Mouse (Mus musculus) myocyte (in vitro differentiated cells): Measurements from ENCODE around the gene Ncoa1. TPM values are rescaled to one million over a fixed set of nuclear protein-coding genes. Genes with fewer than 3 reads are reported as not detected.

ENCODE experiments used
- H3K27me3 ChIP-seq: one replicate; pipeline ENCODE4 v1.6.1; 2011; ENCODE audit not compliant: control insufficient read depth, insufficient read depth, insufficient read length
- H3K36me3 ChIP-seq: one replicate; pipeline ENCODE4 v1.6.1; 2011; ENCODE audit not compliant: control insufficient read depth, insufficient read depth
- H3K4me2 ChIP-seq: one replicate; pipeline ENCODE4 v1.6.1; 2011; ENCODE audit warnings: low read depth, control low read depth
- H3K4me3 ChIP-seq: one replicate; pipeline ENCODE4 v1.5.1; 2011; ENCODE audit warnings: mild to moderate bottlenecking, control low read depth, moderate library complexity
- H3K79me2 ChIP-seq: one replicate; pipeline ENCODE4 v1.6.1; 2011; ENCODE audit not compliant: control insufficient read depth, insufficient read depth
- H3ac ChIP-seq: one replicate; pipeline ENCODE4 v1.6.1; 2011; ENCODE audit not compliant: control insufficient read depth, insufficient read length
- CEBPB ChIP-seq: IDR thresholded peaks from 2 replicates; pipeline ENCODE4 v1.6.1; 2011; ENCODE audit warnings: mild to moderate bottlenecking, moderate library complexity; ENCODE audit not compliant: poor library complexity, insufficient read depth, severe bottlenecking
- E2F4 ChIP-seq: IDR thresholded peaks from one replicate; pipeline ENCODE4 v1.6.1; 2011; ENCODE audit warnings: mild to moderate bottlenecking, control low read depth, moderate library complexity; ENCODE audit not compliant: insufficient read depth
- MAX ChIP-seq: IDR thresholded peaks from one replicate; pipeline ENCODE4 v1.6.1; 2011; ENCODE audit warnings: low read depth, mild to moderate bottlenecking, control low read depth
- MYOD1 ChIP-seq, 3 experiments: IDR thresholded peaks; one replicate each; pipeline ENCODE4 v1.6.1; 2011; ENCODE audit warnings: control low read depth in 2 of 3, low read depth in 2 of 3, mild to moderate bottlenecking in 2 of 3, moderate library complexity in 1 of 3; ENCODE audit not compliant: insufficient read length in 2 of 3, control insufficient read depth in 1 of 3
- MYOG ChIP-seq, 3 experiments: IDR thresholded peaks; one replicate each; pipeline ENCODE4 v1.6.1; 2011; ENCODE audit warnings: control low read depth in 2 of 3, low read depth in 2 of 3, mild to moderate bottlenecking in 2 of 3; ENCODE audit not compliant: insufficient read length in 2 of 3, control insufficient read depth in 1 of 3, insufficient read depth in 1 of 3
- POLR2A ChIP-seq: IDR thresholded peaks from one replicate; pipeline ENCODE4 v1.6.1; 2011; ENCODE audit warnings: low read depth, mild to moderate bottlenecking, control low read depth, moderate library complexity; ENCODE audit not compliant: insufficient read length
- POLR2AphosphoS2 ChIP-seq: IDR thresholded peaks from one replicate; pipeline ENCODE4 v1.6.1; 2011; ENCODE audit warnings: low read depth, control low read depth; ENCODE audit not compliant: insufficient read length
- REST ChIP-seq: IDR thresholded peaks from one replicate; pipeline ENCODE4 v1.6.1; 2011; ENCODE audit warnings: mild to moderate bottlenecking, control low read depth, moderate library complexity; ENCODE audit not compliant: insufficient read depth, insufficient read length
- SRF ChIP-seq: IDR thresholded peaks from one replicate; pipeline ENCODE4 v1.6.1; 2011; ENCODE audit warnings: low read depth; ENCODE audit not compliant: control insufficient read depth, insufficient read length
- TCF12 ChIP-seq: IDR thresholded peaks from one replicate; pipeline ENCODE4 v1.6.1; 2011; ENCODE audit warnings: mild to moderate bottlenecking, control low read depth; ENCODE audit not compliant: poor library complexity, insufficient read depth, severe bottlenecking
- TCF3 ChIP-seq: IDR thresholded peaks from one replicate; pipeline ENCODE4 v1.6.1; 2011; ENCODE audit warnings: low read depth, control low read depth; ENCODE audit not compliant: insufficient read length
- USF1 ChIP-seq: IDR thresholded peaks from one replicate; pipeline ENCODE4 v1.6.1; 2011; ENCODE audit warnings: low read depth, mild to moderate bottlenecking, control low read depth, moderate library complexity
- polyA plus RNA-seq: library from polyadenylated mRNA; unstranded; fragments of >200 nt; fragmentation: generic; extraction: Trizol; gene quantifications from one replicate; pipeline ENCODE4 v1.2.1, GENCODE M21; 2012; ENCODE audit warnings: missing spikeins

Gene Ncoa1
- 7.1 TPM for polyA plus RNA-seq

DNA sequence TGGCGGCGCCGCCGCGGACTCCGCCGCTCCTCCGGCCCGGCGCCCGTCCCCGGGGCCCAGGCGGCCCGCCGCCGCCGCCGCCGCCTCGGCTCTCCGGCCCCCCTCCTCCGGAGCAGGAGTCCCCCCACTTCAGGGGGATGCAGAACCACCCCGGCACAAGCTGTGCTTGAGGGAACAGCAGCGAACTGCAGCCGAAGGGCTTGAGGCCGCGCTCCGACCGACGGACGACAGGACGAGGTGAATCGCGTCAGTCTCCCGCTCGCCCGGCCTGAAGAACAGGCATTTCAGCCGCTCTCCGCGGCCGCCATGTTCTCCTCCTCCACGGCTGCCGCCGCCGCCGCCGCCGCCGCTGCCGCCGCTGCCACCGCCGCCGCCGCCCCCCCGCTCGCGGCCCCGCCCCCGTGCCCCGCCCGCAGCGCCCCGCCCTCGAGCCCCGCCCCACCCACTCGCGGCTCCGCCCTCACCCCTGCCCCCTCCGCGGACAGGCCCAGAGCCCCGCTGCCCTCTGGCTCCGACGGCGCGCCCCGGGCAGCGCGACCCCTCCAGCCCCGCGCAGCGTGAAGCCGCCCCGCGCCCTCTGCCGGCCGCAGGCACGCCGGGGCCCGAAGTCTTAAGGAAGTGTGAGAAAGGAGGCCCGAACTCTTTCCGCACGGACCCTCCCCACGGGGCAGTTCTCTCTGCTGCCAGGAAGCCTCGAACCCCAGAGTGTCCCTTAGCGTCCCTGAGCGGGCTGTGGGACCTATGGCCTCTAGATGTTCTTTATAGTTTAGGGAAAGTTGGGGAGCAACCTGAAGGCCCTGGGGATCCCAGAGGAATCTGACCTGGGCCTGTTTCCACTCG, at the start of gene Ncoa1:
Gene Ncoa1, minus strand, starts transcription at position 351 of the 840 bp plus-strand sequence.
- Histone ChIP-seq H3K27me3 (no peaks in the 10 kb centered on the region), H3K4me2 (peak within 1 kb of the TSS; percentile 90), H3K36me3 (no peaks in the 10 kb centered on the region), H3K79me2 (peaks cover 25% of the 10 kb centered on the region), H3K4me3 (peak within 1 kb of the TSS; percentile 56), H3ac (peak within 1 kb of the TSS; percentile 97)
- TF ChIP-seq TCF3 (no peak), CEBPB (no peak), MYOG (IDR thresholded peaks at IDR 0.05; ENCODE audit: control insufficient read depth in 1 of 3, insufficient read depth in 1 of 3, insufficient read length in 2 of 3, low read depth in 2 of 3) (peak in 1 of 3 experiments; percentile 18), MYOD1 (IDR thresholded peaks at IDR 0.05; ENCODE audit: control insufficient read depth in 1 of 3, insufficient read length in 2 of 3, low read depth in 2 of 3) (peak in 1 of 3 experiments; percentile 10), MAX (no peak), USF1 (no peak), POLR2A (peak; percentile 81), POLR2AphosphoS2 (peak; percentile 83)

DNA sequence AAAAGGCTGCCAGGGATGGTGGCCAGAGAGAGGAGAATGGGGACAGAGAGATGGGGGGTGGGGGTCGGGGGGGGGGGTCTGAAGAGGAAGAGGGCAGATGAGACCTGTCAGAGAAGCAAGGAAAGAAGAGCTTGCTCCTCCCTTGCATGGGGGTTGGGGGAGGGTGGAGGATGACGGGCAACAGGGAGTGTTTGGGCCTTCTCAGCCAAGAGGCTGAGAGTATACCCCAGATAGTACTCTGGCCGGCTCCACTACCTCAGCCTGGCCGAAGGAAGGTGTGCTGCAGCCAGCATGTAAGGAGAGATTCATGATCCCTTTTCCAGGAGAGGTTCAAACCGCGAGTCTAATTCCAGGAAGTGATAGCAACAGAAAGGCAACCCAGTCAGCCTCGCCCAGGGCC, 47.6 kb upstream of the Ncoa1 start:
- Histone ChIP-seq H3K4me2 (no peak overlapping the region), H3K79me2 (no peaks in the 10 kb centered on the region), H3K36me3 (no peaks in the 10 kb centered on the region), H3K27me3 (no peaks in the 10 kb centered on the region), H3ac (no peak overlapping the region), H3K4me3 (no peak overlapping the region)
- TF ChIP-seq SRF (no peak), CEBPB (no peak), MYOG (IDR thresholded peaks at IDR 0.05; ENCODE audit: control insufficient read depth in 1 of 3, insufficient read depth in 1 of 3, insufficient read length in 2 of 3, low read depth in 2 of 3) (no peak), MYOD1 (IDR thresholded peaks at IDR 0.05; ENCODE audit: control insufficient read depth in 1 of 3, insufficient read length in 2 of 3, low read depth in 2 of 3) (no peak), POLR2AphosphoS2 (no peak)

DNA sequence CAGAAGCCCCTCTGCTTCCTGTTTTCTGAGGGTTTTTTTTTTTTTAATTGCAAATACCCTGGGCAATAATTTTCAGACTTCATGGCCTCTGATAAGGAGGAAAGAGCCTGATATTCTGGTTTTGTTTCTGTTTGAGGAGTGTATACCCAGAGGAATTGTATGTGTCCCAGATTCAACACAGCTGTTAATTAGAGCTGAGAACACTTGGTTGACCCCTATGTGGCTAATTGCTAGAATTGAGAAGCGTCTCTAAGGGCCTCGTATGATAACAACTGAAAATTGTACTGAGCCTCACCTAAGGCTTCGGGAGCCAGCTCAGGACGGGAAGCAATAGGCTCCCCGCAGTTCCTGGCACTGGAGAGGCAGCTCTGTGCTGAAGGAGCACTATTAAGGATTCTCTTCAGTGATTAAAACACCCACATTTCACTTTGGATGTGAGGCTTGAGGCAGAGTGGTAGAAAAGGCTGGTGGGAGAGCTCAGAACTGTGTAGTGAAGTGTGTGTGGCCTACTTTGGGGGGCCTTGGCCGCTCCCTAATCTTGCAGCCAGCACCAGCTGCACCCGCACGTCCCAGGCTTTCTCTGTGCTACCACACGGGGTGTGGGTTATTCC, 46.8 kb upstream of the Ncoa1 start:
- Histone ChIP-seq H3K36me3 (no peaks in the 10 kb centered on the region), H3K27me3 (no peaks in the 10 kb centered on the region), H3ac (no peak overlapping the region), H3K4me2 (peak overlapping the region; percentile 31), H3K79me2 (no peaks in the 10 kb centered on the region), H3K4me3 (no peak overlapping the region)
- TF ChIP-seq POLR2AphosphoS2 (no peak), USF1 (no peak), MAX (no peak), TCF12 (no peak), REST (no peak), E2F4 (no peak), POLR2A (no peak), CEBPB (no peak), MYOD1 (IDR thresholded peaks at IDR 0.05; ENCODE audit: control insufficient read depth in 1 of 3, insufficient read length in 2 of 3, low read depth in 2 of 3) (no peak)

DNA sequence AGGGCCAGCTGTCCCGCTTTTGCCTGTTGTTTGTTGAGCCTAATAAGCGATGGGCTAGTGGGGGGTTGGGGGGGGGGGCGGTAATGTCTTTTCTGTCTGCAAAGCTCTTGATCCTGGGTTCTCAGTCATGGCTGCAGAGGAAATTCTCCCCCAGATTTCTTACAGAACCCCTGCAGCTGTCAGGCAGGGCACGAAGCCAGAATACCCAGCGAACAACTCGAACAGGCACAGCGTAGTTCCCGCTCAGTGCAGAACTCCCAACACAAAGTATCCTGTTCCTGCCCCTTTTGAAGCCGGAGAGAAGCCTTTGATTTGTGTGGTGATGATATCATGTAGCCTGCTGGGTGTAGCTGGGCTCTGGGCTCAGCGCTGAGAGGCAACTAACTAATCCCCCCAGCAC, 46.2 kb upstream of the Ncoa1 start:
- no peaks in the 10 kb centered on the region for H3K27me3 ChIP-seq
- no peaks in the 10 kb centered on the region for H3K36me3 ChIP-seq
- H3ac ChIP-seq: no peak overlapping the region
- TF ChIP-seq TCF12 (peak; percentile 4), MYOD1 (IDR thresholded peaks at IDR 0.05; ENCODE audit: control insufficient read depth in 1 of 3, insufficient read length in 2 of 3, low read depth in 2 of 3) (peak in 2 of 3 experiments; percentile 79 to 84), SRF (no peak), MYOG (IDR thresholded peaks at IDR 0.05; ENCODE audit: control insufficient read depth in 1 of 3, insufficient read depth in 1 of 3, insufficient read length in 2 of 3, low read depth in 2 of 3) (peak; percentile 6 to 73 (median 45))
- H3K79me2 ChIP-seq: no peaks in the 10 kb centered on the region
- H3K4me2 ChIP-seq: peak overlapping the region; percentile 31
- H3K4me3 ChIP-seq: no peak overlapping the region

DNA sequence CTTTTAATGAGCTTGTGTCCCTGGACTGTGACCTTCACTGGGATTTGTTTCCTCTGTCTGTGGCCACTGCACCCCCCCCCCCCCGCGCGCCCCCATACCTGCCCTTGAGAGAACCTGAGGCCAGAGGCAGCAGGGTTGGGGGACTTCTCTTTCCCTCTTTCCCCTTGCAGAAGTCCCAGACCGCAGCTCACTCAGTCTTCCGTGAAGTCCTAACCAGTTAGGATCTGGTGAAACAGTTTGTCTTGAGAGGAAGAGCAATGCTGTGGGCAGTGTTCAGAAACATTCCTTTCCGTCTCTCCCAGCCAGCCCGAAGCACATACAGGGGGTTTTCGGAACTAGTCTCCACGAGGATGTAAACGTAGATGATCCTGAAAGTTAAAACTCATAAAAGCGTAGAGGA, 42.0 kb upstream of the Ncoa1 start:
- Histone ChIP-seq H3K4me2 (no peak overlapping the region), H3K79me2 (no peaks in the 10 kb centered on the region), H3ac (no peak overlapping the region), H3K4me3 (no peak overlapping the region), H3K27me3 (no peaks in the 10 kb centered on the region), H3K36me3 (no peaks in the 10 kb centered on the region)
- TF ChIP-seq POLR2A (no peak), MYOG (IDR thresholded peaks at IDR 0.05; ENCODE audit: control insufficient read depth in 1 of 3, insufficient read depth in 1 of 3, insufficient read length in 2 of 3, low read depth in 2 of 3) (no peak), REST (no peak), USF1 (no peak), MYOD1 (IDR thresholded peaks at IDR 0.05; ENCODE audit: control insufficient read depth in 1 of 3, insufficient read length in 2 of 3, low read depth in 2 of 3) (no peak), SRF (no peak), TCF12 (no peak), E2F4 (no peak), TCF3 (no peak), CEBPB (no peak), POLR2AphosphoS2 (no peak), MAX (no peak)
